Mouse (Mus musculus) testis, adult 2 months (tissue): Measurements from ENCODE around the gene Cdk2ap2. TPM values are rescaled to one million over a fixed set of nuclear protein-coding genes. Genes with fewer than 3 reads are reported as not detected.

ENCODE experiments used
- H3K27ac ChIP-seq: fragments of 200-500 bp; 2 replicates; pipeline ENCODE4 v1.5.1; 2012; ENCODE audit warnings: low read depth, low read length; ENCODE audit not compliant: control insufficient read depth, insufficient read depth
- H3K27me3 ChIP-seq: fragments of 200-500 bp; 2 replicates; pipeline ENCODE4 v1.6.1; 2012; ENCODE audit warnings: mild to moderate bottlenecking, low read length, moderate library complexity; ENCODE audit not compliant: control insufficient read depth, insufficient read depth
- H3K36me3 ChIP-seq: fragments of 200-500 bp; 2 replicates; pipeline ENCODE4 v1.6.1; 2012; ENCODE audit warnings: mild to moderate bottlenecking, low read length; ENCODE audit not compliant: control insufficient read depth, insufficient read depth
- H3K4me1 ChIP-seq: fragments of 200-500 bp; 2 replicates; pipeline ENCODE4 v1.6.1; 2012; ENCODE audit warnings: low read length; ENCODE audit not compliant: control insufficient read depth, insufficient read depth
- H3K4me3 ChIP-seq: fragments of 200-500 bp; 2 replicates; pipeline ENCODE4 v1.5.1; 2012; ENCODE audit warnings: low read depth, mild to moderate bottlenecking, low read length, moderate library complexity, mixed read lengths; ENCODE audit not compliant: control insufficient read depth
- CTCF ChIP-seq: fragments of 200-500 bp; IDR thresholded peaks from 2 replicates; pipeline ENCODE4 v1.5.1; 2012; ENCODE audit warnings: low read depth, mild to moderate bottlenecking, inconsistent platforms, low read length, moderate library complexity; ENCODE audit not compliant: control insufficient read depth, insufficient read depth, insufficient replicate concordance
- POLR2A ChIP-seq: fragments of 200-500 bp; IDR thresholded peaks from 2 replicates; pipeline ENCODE4 v1.6.1; 2012; ENCODE audit warnings: low read depth, mild to moderate bottlenecking, inconsistent platforms, low read length, moderate library complexity; ENCODE audit not compliant: control insufficient read depth
- polyA plus RNA-seq: library from polyadenylated mRNA; depleted of rRNA; stranded (reverse); fragments of >200 nt; gene quantifications from 2 replicates; pipeline ENCODE4 v1.2.3, GENCODE M21; 2012

The Cdk2ap2 gene
- polyA plus RNA-seq, 1 experiment, result 31.5 TPM

GRCm38 (mm10) chr19:4097441-4097825, 451 bp downstream of the Cdk2ap2 start:
- Histone ChIP-seq H3K4me3 (peak overlapping the region; percentile 95), H3K27me3 (no peaks in the 10 kb centered on the region), H3K36me3 (no peaks in the 10 kb centered on the region), H3K4me1 (peaks cover 42% of the 10 kb centered on the region), H3K27ac (peak overlapping the region; percentile 67)
- no peak for TF ChIP-seq CTCF
- no peak for TF ChIP-seq POLR2A

GRCm38 (mm10) chr19:4098426-4098825, 1.4 kb downstream of the Cdk2ap2 start:
- H3K27me3 ChIP-seq, result no peaks in the 10 kb centered on the region
- peaks cover 42% of the 10 kb centered on the region for H3K4me1 ChIP-seq
- TF ChIP-seq POLR2A (no peak), CTCF (no peak)
- H3K4me3 ChIP-seq, result no peak overlapping the region
- no peak overlapping the region for H3K27ac ChIP-seq
- H3K36me3 ChIP-seq, result no peaks in the 10 kb centered on the region

DNA sequence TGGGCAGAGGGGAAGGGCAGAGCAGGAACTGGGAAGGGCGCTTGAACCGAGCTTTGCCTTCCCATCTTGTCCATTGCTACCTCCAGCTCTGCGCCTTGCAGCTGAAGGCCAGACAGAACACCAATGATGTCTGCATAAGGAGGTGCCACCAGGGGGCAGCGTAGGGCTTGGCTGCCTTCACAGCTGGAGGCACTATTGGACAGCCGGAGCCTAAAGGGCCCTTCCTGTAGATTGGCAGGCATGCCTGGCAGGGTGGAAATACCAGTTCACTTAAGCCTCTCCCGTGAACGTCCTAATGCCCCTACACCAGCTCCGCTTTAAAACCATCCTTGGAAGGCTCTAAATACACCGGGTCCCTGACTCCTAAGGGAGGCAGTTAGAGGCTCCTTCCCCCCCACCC, 2.1 kb downstream of the Cdk2ap2 start:
- TF ChIP-seq CTCF (peak; percentile 93; the same call in 1 of the 2 replicates), POLR2A (no peak)
- Histone ChIP-seq H3K27ac (no peak overlapping the region), H3K27me3 (no peaks in the 10 kb centered on the region), H3K36me3 (no peaks in the 10 kb centered on the region), H3K4me3 (no peak overlapping the region), H3K4me1 (peaks cover 42% of the 10 kb centered on the region)

DNA sequence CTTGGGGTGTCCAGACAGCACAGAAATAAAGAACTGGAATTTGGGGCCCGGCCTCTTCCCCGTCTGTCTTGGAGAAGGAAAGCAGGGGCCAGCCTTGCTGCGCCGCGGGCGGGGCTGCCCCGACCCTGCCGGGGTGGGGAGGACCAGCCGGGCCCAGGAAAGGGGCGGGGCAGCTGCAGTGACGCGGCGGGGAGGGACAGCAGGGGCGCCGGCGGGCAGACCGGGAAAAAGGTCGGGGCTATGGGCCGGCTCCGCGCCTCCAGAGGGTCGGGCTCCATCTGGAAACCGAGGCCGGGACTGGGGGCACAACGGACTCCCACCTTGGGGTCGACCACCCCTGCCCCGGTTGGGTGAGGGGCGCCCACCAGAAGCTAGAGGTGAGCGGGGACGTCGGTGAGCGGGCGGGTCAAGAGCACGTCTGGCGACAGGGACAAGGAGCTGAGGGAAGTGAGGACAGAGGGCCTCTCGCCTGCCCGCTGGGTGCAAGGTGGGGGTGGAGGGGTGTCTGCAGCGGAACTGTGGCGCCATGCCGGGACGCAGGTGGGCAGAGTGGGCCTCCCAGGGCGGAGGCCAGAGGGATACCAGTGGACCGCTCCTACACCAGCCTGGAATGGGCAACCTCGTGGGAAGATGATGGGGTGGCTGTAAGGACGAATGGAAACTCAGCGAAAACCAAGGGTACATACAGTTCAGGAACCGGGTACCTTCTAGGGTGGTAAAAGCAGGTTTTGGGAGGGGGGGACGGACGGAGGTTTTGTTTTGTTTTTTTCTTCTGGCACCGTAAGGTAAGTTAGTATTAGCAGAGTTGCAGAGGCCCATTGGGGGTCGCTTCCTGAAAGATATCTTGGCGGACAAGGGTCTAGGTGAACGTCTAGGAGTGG, 3.1 kb downstream of the Cdk2ap2 start, which contains the start of gene Pitpnm1:
Gene Pitpnm1 (plus strand): TSS at position 162 of the 881 bp plus-strand sequence.
- no peak for TF ChIP-seq CTCF
- TF ChIP-seq POLR2A, result no peak

GRCm38 (mm10) chr19:4100718-4101261, 3.8 kb downstream of the Cdk2ap2 start:
- Histone ChIP-seq H3K36me3 (no peaks in the 10 kb centered on the region), H3K27me3 (no peaks in the 10 kb centered on the region), H3K27ac (no peak overlapping the region), H3K4me3 (peak overlapping the region; percentile 79), H3K4me1 (peaks cover 42% of the 10 kb centered on the region)
- TF ChIP-seq POLR2A, result no peak
- TF ChIP-seq CTCF, result no peak

More for the DNA sequence above, 3.1 kb downstream of the Cdk2ap2 start, which contains the start of gene Pitpnm1:
- Histone ChIP-seq H3K4me3 (peak within 1 kb of the TSS; percentile 79), H3K27ac (no peak within 1 kb of the TSS), H3K4me1 (peaks cover 42% of the 10 kb centered on the region), H3K27me3 (no peaks in the 10 kb centered on the region), H3K36me3 (no peaks in the 10 kb centered on the region)

DNA sequence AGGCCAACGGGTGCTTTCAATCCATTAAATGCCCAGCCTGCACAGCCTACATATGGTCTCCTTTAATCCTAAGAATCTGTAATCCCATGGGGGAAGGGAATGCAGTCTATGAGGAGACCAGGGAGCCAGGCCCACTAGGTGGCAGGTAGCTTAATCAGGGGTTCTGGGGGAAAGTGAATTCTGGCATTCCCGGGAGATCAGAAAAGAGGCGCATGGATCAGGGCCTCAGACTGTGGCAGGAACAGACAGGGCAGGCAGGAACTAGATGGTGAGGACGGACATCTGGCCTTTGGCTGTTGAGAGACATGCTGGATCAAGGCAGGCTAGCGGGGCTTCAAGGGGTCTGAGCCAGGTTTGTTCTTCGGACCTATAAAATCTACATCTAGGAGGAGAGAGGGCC, 4.5 kb downstream of the Cdk2ap2 start:
- no peaks in the 10 kb centered on the region for H3K27me3 ChIP-seq
- H3K4me1 ChIP-seq, result peaks cover 40% of the 10 kb centered on the region
- H3K36me3 ChIP-seq, result no peaks in the 10 kb centered on the region
- no peak for TF ChIP-seq POLR2A
- no peak for TF ChIP-seq CTCF
- H3K4me3 ChIP-seq, result peak overlapping the region; percentile 79
- H3K27ac ChIP-seq, result no peak overlapping the region

DNA sequence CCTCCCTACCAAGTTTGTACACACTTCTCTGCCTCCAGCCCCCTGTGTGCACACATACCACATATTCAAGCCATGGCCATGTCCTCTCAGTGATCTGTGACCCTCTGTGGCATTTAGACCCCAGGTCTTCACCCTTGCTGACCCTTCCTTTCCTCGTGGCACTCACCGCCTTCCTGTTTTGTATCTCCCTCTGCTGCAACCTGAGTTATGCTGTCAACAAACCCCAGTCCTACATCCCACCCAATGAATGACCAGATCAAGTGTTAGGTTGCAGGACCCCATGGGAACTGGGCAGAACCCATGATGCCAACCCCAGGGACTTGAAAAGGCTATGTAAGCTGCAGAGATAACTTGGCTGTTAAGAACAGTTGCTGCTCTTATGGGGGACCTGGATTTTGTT, 5.1 kb downstream of the Cdk2ap2 start:
- peaks cover 37% of the 10 kb centered on the region for H3K4me1 ChIP-seq
- TF ChIP-seq POLR2A (no peak), CTCF (no peak)
- no peak overlapping the region for H3K4me3 ChIP-seq
- no peaks in the 10 kb centered on the region for H3K27me3 ChIP-seq
- no peak overlapping the region for H3K27ac ChIP-seq
- H3K36me3 ChIP-seq, result no peaks in the 10 kb centered on the region
